Mouse (Mus musculus): ENCODE data around the gene Atxn7l1.
A peak's percentile ranks its signal among the peaks of the same experiment; 100 is the strongest.

The Atxn7l1 gene

DNA sequence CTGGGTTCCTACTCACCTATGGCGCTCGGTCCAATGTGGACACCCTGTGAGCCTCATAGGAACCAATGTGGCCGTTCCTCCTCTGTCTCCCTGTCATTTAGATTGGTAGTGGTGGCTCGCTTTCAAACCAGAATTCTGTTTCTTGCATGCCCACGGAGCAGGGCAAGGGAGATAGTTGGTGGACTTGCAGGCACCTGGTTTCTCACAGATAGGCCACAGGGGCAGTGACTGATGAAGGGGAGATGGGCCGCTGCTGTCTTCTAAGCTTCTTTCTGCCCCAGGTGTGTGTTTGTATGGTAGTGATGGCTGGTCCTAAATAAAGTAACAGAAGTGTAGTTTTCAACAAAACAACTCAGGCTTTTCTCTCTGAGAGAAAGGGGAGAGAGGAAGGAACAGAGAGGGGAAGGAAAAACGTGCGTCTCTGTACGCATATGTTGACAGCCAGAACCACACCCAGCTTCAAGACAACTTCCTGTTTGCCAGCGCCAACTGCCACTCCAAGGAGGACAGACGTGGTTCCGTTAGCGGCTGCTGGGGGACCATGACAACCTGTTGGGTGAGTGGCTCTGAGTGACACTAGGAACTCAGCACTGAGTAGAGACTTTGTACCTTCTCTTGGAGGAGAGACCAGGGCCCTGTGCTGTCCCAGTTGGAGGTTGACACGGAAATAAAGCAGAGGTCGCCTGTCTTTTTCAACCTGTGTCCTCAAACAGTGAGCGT, 167.6 kb downstream of the Atxn7l1 start:
- peak; percentile 78 to 80 for DNase-seq (ENCODE audit: low read depth in 2 of 2, low spot score in 2 of 2)

- peak in 1 of 2 experiments; percentile 27 for DNase-seq (ENCODE audit: low read depth in 2 of 2, low spot score in 2 of 2)
Observed at GRCm38 (mm10) chr12:33315804-33316203, 168.3 kb downstream of the Atxn7l1 start.

GRCm38 (mm10) chr12:33317792-33318530, 170.5 kb downstream of the Atxn7l1 start:
- DNase-seq (ENCODE audit: low read depth in 2 of 2, low spot score in 2 of 2), result no peak

GRCm38 (mm10) chr12:33322547-33322946, 175.1 kb downstream of the Atxn7l1 start:
- DNase-seq (ENCODE audit: low read depth in 2 of 2, low spot score in 2 of 2), result peak in 1 of 2 experiments; percentile 15

GRCm38 (mm10) chr12:33323821-33324220, 176.3 kb downstream of the Atxn7l1 start:
- no peak for DNase-seq (ENCODE audit: low read depth in 2 of 2, low spot score in 2 of 2)

GRCm38 (mm10) chr12:33325424-33325823, 177.9 kb downstream of the Atxn7l1 start:
- no peak for DNase-seq (ENCODE audit: low read depth in 2 of 2, low spot score in 2 of 2)

DNA sequence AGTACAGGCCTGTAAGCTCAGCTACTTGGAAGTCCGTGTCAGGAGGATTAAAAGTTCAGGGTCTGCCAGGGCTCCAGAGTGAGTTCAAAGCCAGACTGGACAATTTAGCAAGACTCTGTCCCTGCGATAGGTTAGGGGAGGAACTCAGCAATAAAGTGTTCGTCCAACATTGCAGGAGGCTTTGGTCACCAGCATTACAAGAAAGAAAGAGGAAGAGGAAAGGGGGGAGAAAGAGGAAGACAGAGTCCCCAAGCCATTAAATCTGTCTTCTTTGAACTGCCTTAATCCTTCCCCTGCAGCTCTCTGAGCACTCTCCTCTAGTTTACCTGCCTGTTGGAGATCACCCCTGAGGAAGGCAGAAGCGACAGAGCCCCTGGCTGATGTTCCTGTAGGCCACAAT, 184.6 kb downstream of the Atxn7l1 start:
- DNase-seq (ENCODE audit: low read depth in 2 of 2, low spot score in 2 of 2), result no peak

DNA sequence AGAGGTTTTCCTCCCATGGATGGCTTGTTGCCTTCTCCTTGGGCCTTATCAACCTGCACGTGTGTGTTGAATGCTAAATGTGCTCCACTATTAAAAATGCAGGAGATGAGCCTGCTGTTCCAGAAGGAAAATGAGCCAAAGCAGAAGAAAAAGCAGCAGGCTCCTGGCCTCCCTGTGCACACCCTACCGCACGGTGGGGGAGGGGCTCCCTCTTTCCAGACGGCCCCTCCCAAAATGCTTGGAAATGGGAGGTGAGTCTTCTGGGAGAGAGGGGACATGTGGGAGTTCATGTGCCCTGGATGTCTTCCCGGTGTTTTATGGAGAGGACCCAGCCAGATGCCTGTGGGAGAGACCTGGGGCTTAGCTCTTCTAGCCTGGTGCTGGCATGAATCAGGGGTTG, 185.3 kb downstream of the Atxn7l1 start:
- DNase-seq (ENCODE audit: low read depth in 2 of 2, low spot score in 2 of 2), result no peak

- DNase-seq (ENCODE audit: low read depth in 2 of 2, low spot score in 2 of 2), result peak; percentile 70 to 78
Observed at GRCm38 (mm10) chr12:33333914-33334313, 186.4 kb downstream of the Atxn7l1 start.

DNA sequence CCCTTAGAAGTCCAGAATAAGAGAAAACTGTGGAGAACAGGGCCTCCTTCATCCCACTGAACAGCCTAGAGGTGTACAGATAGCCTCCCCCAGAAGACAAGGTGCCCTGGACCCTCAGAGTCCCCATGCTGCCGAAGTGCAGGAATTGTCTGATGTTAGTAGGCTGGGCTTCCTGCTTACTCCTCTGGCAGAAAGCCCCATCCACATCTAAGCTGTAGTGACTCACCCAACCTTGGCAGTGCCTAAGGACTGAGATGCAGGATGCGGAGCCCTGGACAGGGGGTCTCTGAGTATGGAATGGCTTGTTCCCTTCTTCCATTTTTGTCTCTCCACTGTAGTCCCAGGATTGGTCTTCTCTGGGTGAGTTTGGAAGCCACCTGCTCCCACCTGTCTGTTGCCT, 187.0 kb downstream of the Atxn7l1 start:
- DNase-seq (ENCODE audit: low read depth in 2 of 2, low spot score in 2 of 2), result no peak

DNA sequence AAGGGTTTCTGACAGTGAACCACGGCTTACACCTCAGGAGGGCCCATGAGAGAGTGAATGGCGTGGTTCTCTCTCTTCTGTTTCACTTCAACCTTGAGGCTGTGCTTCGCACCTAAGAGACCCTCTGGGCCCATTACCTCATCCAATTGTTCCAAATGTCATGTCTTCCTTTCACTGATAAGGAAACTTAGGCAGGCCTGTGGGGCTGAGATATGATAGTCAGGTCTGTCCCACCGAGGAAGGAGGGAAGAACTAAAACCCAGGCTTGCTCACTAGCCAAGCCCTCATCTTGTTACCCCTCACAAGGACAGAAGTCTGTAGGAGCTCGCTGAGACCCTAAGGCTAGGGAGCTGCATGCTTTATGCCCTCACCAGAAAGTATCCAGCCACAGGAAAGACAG, 187.5 kb downstream of the Atxn7l1 start:
- DNase-seq (ENCODE audit: low read depth in 2 of 2, low spot score in 2 of 2), result no peak

DNA sequence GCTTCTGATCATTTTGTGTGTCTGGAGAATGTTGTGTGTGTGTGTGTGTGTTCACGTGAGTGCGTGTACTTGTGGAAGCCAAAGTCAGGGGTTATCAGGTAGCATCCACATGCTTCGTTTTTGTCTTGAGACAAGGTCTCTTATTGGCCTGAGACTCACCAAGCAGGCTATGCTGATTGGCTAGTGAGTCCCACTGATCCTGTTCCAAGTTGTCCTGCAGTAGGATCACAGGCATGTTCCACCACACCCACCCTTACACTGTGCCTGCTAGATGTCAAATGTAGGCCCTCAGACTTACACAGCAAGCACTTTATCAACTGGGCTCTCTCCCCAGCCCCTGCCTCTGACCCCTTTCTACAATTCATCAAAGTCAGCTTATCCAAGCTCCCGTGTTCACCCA, 187.9 kb downstream of the Atxn7l1 start:
- no peak for DNase-seq (ENCODE audit: low read depth in 2 of 2, low spot score in 2 of 2)

DNA sequence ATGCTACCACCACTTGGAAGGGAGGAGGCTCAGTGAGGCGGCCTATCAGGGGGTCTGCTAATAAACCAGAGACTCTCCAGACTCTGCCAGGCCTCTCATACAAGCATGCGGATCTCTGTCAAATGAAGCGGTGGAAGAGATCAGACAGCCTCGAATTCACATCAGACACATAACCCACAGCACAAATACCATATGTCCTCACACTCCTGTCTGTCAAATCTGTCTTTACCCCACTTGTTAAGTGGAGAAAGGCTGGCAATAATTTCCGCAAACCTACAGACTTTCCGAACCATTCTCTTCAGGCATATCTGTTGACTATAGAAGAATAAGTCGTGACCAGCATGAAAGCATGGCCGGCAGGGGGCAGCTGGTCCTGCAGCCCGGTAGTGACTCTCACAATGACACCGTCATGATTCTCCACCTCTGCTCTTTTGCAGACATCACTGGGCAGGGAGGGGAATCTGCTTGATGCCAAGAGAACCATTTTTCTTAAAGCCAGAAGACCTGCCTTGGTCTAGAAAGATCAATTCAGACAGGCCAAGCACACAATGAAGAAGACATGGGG, 189.2 kb downstream of the Atxn7l1 start:
- no peak for DNase-seq (ENCODE audit: low read depth in 2 of 2, low spot score in 2 of 2)

DNA sequence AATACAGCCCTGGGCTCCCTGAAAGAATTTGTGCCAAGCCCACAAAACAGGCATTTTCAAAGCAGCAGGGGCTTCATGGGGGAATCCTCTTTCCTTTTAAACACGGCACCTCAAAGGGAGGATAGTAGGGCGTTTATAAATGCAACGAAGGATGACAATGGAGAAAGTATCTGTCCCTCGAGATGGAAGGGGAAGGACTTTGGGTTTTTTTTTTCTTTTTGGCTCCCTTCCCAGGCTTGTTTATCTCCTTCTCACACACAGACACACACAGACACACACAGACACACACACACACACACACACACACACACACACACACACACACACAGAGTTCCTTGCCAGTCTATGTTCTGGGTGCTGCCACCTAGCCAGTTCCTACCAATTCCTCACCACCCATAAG, 189.8 kb downstream of the Atxn7l1 start:
- DNase-seq (ENCODE audit: low read depth in 2 of 2, low spot score in 2 of 2), result no peak

- DNase-seq (ENCODE audit: low read depth in 2 of 2, low spot score in 2 of 2), result no peak
Observed at GRCm38 (mm10) chr12:33338170-33338569, 190.7 kb downstream of the Atxn7l1 start.

GRCm38 (mm10) chr12:33339822-33340221, 192.3 kb downstream of the Atxn7l1 start:
- DNase-seq (ENCODE audit: low read depth in 2 of 2, low spot score in 2 of 2), result no peak

- no peak for DNase-seq (ENCODE audit: low read depth in 2 of 2, low spot score in 2 of 2)
Observed at GRCm38 (mm10) chr12:33340698-33341097, 193.2 kb downstream of the Atxn7l1 start.

GRCm38 (mm10) chr12:33341351-33341892, 193.9 kb downstream of the Atxn7l1 start:
- DNase-seq (ENCODE audit: low read depth in 2 of 2, low spot score in 2 of 2), result no peak

- DNase-seq (ENCODE audit: low read depth in 2 of 2, low spot score in 2 of 2), result no peak
Observed at GRCm38 (mm10) chr12:33344970-33345772, 197.7 kb downstream of the Atxn7l1 start.

DNA sequence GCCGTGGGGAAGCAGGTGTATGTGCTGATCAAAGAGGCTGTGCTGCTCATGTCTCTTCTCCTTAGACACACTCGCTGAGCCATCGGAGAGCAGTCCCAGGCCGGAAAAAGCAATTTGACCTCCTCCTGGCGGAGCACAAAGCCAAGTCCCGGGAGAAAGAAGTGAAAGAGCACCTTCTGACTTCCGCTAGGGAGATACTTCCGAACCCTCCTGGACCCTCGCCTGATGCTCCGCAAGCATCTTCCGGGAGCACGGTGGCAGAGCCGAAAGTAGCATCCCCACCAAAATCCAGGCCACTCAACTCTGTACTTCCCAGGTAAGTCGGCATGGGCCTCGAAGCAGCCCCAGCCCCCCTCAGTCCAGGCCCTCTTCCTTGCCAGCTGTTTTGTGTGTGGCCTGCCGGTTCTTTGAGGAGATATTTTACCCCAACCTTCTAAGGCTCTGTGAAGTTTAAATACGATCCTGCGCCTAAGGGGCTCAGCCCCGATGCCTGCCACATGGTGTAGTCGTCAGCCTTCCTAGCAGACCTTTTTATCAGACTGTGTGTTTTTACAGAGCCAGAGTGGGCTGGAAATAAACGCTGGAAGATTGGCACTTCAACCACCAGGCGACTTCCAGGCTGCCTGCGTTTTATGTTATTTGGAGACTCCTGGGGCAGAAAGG, 198.4 kb downstream of the Atxn7l1 start:
- no peak for DNase-seq (ENCODE audit: low read depth in 2 of 2, low spot score in 2 of 2)

- no peak for DNase-seq (ENCODE audit: low read depth in 2 of 2, low spot score in 2 of 2)
Observed at GRCm38 (mm10) chr12:33352671-33353070, 205.2 kb downstream of the Atxn7l1 start.

Measured in CD8-positive naive resting alpha-beta T cell, adult 2 months (primary cell).